Mouse (Mus musculus): Measurements from ENCODE around the gene Esp3.
"Not testable (repeated sequence)": the region's sequence is repeated elsewhere in the genome, so short reads cannot be mapped to it uniquely, and the experiment has no call there.

The Esp3 gene

DNA sequence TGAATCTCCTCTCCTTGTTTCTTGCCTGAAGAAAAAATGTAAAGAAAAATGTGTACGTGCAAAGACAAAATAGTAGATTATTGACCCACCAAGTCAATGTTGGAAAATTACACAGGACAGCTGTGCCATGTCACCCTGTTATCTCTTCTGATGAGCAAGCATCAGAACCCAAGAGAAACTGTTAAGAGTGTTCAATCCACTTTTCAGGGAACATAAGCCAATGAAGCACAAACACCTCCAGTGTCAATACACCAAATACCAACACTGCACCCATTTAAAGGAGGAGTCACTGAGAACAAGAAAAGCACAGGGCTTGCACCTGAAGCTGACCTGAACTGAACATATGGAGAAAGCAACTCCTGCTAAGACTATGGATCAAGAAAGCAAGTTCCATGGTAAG is at the start of gene Esp3:
Gene Esp3 (plus strand): TSS at position 301 of the 400 bp plus-strand sequence.
- not testable (repeated sequence) for DNase-seq (ENCODE audit: low read depth, low spot score)

DNA sequence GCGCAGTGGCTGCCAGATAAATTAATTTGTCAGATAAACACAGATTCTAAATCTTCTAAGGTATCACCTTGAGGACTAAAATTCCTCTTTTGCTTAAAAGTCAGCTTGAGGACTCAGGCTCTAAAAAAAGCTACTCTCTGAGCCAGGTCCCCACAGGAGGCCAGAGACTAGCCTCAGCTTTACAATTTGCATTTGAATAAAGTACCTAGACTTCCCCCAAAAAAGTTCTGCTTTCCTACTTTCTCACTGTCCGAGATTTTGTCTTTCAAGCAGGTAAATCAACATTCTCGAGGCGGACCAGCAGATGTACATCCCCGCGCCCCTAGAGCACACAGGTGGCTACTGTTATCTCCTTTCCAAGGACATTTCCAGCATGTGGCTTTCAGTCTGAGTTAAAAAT is 48.0 kb upstream of the Esp3 start:
- not testable (repeated sequence) for DNase-seq (ENCODE audit: low read depth, low spot score)

DNA sequence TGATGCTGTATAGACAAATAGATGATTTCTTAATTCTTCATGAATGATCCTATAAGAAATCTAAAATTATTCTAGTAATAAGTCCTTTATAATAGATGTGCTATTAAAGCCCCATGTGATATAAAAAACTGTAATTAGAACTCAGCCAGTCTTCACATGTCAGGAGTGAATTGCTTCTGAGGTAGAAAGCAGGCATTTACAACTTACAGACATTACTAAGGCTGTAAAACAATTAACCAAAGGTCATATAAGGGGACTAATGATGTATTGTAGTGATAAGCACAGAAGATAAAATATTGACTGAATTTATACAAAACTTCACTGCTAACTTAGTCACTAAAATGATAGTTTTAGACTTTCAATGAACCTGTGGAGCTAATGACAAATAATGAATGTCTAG is 40.6 kb upstream of the Esp3 start:
- DNase-seq (ENCODE audit: low read depth, low spot score): no peak

DNA sequence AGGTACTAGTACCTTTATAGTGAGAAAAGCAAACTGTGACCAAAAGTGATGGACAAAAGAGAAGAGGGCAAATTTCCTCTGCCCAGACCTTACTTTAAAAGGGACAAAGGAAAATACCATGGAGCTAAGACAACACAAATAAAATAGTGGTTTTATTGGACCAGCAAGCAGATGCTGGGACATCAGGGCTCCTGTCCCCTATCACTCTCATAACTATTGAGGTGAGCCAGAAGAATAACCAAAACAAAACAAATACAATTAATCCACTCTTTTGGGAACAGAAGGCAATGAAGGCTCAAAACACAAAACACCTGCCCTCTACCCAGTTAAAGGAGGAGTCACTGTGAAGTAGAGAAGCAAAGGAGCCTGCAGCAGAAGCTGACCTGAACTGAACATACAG is 33.6 kb upstream of the Esp3 start, which contains the start of gene Esp4:
Gene Esp4 (plus strand): TSS at position 301 of the 400 bp plus-strand sequence.
- DNase-seq (ENCODE audit: low read depth, low spot score): no peak

DNA sequence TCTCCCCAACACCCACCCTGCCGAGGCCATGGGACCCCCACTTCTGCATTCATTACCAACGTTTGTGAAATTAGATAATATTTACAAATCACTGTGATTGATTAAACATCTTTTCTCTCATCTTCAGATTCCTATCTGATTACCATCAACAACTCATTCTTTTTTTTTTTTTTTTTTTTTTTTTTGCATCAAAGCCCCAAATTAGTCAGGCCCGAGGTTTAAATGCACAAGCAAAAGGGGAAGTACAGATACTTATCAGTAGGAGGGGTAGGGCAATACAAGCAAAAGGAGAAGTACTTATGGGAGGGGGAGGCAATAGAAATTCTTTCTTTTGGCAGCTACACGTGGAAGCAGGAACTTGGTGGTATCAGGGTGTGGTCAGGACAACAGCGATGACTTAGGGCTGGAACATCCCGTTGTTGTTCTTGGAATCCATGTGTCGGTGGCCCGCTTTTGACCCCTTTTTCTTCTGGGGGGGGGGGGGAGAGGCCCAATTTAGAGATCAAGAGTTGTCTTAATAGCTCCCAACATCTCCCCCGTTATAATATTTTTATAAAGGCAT is 30.3 kb downstream of the Esp3 start:
- DNase-seq (ENCODE audit: low read depth, low spot score): not testable (repeated sequence)

DNA sequence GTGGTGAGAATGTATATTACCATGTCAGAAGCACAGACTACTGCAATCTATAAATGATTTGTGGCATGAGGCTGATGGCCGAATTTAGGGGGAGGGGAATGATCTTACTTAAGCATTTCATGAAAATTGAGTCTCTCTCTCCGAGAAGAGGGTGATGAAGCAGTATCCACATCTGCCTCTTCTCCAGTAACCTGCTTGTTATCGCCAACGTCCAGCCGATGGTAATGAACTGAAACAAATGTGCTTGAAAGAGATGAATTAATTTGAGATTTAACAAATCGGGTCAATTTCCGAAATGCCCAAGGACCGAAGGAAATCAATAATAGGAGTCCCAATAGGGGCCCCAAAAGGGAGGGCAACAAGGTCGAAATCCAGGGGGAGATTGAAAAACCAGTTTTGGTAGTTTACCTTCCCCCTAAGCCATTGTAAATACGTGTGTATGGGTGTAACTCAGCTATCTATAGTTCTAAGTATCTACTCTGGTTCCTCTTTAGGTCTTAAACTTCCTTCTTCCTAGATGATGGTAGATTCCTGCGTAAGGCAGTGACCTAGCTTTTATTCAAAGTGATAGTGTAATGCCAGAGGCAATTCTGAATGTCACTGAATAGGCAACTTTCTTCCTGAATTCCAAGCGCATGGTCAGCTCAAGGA is 31.4 kb downstream of the Esp3 start:
- not testable (repeated sequence) for DNase-seq (ENCODE audit: low read depth, low spot score)

Data from brain, adult 2 months (tissue).